Mouse (Mus musculus): Measurements from ENCODE around the gene Gde1.

DNA sequence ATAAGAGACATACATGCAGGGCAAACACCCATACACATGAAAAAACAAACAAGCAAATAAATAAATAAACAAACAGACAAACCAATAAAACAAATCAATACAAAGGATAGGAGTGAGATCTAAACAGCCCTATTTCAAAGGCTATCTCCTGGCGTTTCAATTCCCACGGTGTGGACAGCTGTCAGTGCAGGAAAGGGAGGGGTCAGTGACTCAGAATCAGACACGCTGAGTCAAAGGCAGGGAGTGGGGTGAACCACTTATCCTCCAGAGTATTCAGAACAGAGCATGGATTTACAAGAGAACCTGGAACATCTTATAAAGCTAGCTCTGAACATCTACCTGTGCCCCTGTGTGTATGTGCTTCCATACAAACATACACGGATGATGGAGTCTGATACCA is 8.4 kb downstream of the Gde1 start:
- TF ChIP-seq CTCF (IDR thresholded peaks at IDR 0.05; ENCODE audit: control insufficient read depth, insufficient read depth, low read length) (no peak), POLR2A (IDR thresholded peaks at IDR 0.05; ENCODE audit: borderline replicate concordance, control insufficient read depth, low read depth, low read length) (no peak)

Data from bone marrow, adult 2 months (tissue).